Mouse (Mus musculus): ENCODE data around the gene Hist1h4k.

DNA sequence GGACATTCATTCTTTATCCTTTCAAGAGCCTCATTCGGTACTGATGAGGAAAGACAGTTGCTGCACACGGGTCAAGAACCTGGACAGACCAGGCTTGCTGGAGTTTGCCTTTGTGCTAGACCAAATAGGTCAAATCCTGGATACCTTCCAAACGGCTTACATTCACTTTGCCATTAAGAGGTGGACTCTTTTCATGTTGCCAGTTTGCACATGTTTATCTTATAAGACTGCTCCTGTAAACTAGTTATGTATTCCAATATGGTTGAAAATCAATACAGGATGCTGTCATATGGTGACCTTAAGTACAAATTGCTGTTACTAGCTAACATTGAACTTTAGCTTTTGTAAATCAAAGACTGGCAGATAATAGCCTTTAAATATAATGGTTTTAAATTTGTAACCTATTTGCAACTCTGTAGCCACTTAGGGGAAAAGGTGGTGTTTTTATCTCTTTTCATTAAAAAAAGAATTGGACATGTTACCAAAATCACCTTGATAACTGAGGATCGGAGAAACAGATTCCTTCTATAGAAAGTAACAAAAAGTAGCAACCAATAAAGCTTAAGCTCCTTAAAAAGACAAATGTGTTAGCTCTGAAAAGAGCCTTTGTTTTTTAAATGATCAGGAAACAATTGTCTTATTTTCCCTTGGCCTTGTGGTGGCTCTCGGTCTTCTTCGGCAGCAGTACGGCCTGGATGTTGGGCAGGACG, 36.0 kb upstream of the Hist1h4k start:
- no peak for TF ChIP-seq POLR2A (IDR thresholded peaks at IDR 0.05; ENCODE audit: extremely low read depth, insufficient read depth, low read length)
- TF ChIP-seq CTCF (IDR thresholded peaks at IDR 0.05; ENCODE audit: low read depth, low read length): no peak

Measured in liver, adult 2 months (tissue).